Mouse (Mus musculus): ENCODE measurements around the gene Fam19a4.

DNA sequence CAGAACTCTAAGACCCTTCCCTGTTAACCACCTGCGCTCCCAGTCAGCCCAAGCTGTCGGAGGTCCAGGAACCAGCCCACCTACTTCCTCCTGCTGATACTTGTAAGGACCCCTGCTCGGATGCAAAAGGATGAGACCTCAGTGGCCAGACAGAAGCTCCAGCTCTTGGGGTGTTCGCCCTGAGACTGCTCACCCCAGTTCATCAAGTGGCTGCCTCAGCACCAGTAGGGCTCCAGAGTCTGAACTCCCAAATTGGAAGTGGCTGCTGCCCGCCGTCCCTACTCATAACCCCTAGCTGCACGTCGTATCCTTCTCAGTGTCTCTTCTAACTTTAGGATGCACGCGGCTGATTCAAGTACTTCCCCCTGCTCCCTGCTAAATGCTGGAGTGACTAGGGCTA, 614 bp downstream of the Fam19a4 start:
- TF ChIP-seq CTCF (IDR thresholded peaks at IDR 0.05; ENCODE audit: low read depth, low read length), result no peak
- no peak for TF ChIP-seq POLR2A (IDR thresholded peaks at IDR 0.05; ENCODE audit: borderline replicate concordance, low read depth, low read length)
